Mouse (Mus musculus): Measurements from ENCODE around the gene Vmn2r76.

Vmn2r76 gene

DNA sequence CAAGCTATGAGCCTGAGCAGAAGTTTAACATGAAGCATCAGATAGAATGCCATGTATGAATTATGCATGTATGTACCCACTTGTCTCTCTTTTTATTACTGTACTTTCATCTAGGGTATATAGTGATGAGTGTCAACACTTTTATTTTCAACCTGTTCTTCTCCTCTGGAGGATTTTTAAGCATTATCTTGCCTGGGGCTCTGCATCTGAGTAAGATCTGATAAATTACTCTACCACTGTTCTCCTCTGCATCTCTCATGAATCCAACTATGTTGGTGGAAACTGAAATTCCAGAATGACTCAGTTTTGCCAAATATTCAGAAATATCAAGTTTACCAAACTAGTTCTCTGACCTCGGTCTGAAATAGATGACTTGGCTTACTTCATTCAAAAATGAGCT is at the start of gene Vmn2r76:
Gene Vmn2r76, minus strand, starts transcription at position 101 of the 400 bp plus-strand sequence.
- in situ Hi-C loops (cut with MseI, MboI): no loop called here

DNA sequence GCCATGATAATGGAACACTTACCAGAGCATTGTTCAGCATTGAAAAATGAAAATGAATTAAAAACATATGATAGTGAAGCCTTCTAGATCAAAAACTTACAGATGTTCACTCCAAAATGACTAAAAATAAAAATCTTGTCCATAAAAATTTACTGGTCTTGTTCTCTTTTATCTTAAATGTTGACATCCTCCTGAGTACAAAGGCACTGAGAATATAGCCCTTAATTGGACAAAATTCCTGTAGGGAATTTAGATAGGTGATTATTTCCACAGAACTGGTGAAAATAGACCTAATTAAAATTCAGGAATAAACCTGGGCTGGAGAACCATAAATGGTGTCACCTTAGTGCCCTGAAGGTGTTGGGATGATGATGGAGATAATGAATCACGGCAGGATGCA is 31.0 kb upstream of the Vmn2r76 start, which contains the start of gene Olfr310:
Gene Olfr310, minus strand, starts transcription at position 101 of the 400 bp plus-strand sequence.
- in situ Hi-C loops (cut with MseI, MboI): no loop called here

DNA sequence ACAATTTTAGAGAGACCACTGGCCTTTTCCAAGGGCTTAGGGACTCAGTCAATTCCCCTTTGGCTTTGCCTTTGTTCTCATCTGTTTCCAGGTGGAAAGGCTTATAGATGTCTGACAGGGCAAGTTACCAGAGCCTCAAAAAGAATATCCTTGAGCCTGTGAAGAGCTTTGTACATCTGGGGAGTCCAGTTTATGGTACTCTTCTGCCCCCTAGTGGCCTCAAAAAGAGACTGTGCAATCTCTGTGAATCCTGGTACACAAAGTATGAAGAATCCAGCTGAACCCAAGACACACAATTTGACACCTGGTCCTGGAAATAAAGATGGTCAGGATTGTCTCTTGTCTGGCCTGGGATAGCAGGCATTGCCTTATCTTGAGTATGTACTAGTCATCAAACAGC is 34.8 kb downstream of the Vmn2r76 start:
- in situ Hi-C loops (cut with MseI, MboI): no loop called here

DNA sequence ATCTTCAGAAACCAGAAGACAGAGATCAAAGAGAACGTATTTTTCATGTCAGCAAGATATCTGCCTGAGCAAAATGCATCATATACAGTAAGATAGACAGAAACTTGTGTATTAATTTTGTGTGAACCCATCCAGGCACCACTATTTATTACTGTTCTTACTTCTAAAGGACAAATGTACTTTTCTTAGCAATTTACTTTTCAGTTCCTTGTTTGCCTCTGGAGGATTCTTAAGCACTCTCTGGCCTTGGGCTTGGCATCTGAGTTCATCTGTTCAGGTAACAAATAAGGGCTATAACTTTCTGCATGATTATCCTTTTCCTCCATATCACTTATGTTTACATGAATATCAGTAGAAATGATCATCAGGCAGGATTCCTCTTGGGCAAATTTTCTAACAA is 74.4 kb downstream of the Vmn2r76 start, which contains the start of gene Vmn2r75:
Gene Vmn2r75, minus strand, starts transcription at position 101 of the 400 bp plus-strand sequence.
- in situ Hi-C loops (cut with MseI, MboI): loop anchor here in 1 of 2 experiments (10.0 kb wide), 1 partner anchor 597 kb away; no protein-coding TSS in a partner anchor

All from mouse trophoblast stem cell (cell line).